Mouse (Mus musculus) forebrain, embryonic 16.5 days (tissue): ENCODE data around the gene Psmb1. TPM values are rescaled to one million over a fixed set of nuclear protein-coding genes. Genes with fewer than 3 reads are reported as not detected.
A peak's percentile ranks its signal among the peaks of the same experiment; 100 is the strongest.

ENCODE experiments used
- ATAC-seq: fragments of 200-750 bp; cut with Nextera tagmentation; 2 replicates; pipeline ENCODE4 v1.8.0; 2017; ENCODE audit warnings: mild to moderate bottlenecking, moderate library complexity
- H3K27ac ChIP-seq: fragments of 300-500 bp; sonication (generic); 2 replicates; pipeline ENCODE4 v1.5.1; 2014; ENCODE audit warnings: low read length, control low read depth
- H3K27me3 ChIP-seq: fragments of 300-500 bp; sonication (generic); replicated peaks from 2 replicates; pipeline ENCODE4 v1.6.1; 2014; ENCODE audit warnings: low read length; ENCODE audit not compliant: control insufficient read depth, insufficient read depth
- H3K36me3 ChIP-seq: fragments of 300-500 bp; sonication (generic); 2 replicates; pipeline ENCODE4 v1.6.1; 2014; ENCODE audit not compliant: control insufficient read depth, insufficient read depth
- H3K4me1 ChIP-seq: fragments of 300-500 bp; sonication (generic); replicated peaks from 2 replicates; pipeline ENCODE4 v1.6.1; 2014; ENCODE audit warnings: low read length; ENCODE audit not compliant: control insufficient read depth, insufficient read depth
- H3K4me2 ChIP-seq: fragments of 300-500 bp; sonication (generic); 2 replicates; pipeline ENCODE4 v1.6.1; 2014; ENCODE audit warnings: mild to moderate bottlenecking, low read length, control low read depth
- H3K4me3 ChIP-seq: fragments of 300-500 bp; sonication (generic); replicated peaks from 2 replicates; pipeline ENCODE4 v1.5.1; 2014; ENCODE audit warnings: mild to moderate bottlenecking, low read length, control low read depth
- H3K9ac ChIP-seq: fragments of 300-500 bp; sonication (generic); replicated peaks from 2 replicates; pipeline ENCODE4 v1.6.1; 2014; ENCODE audit warnings: low read depth, low read length, control low read depth
- H3K9me3 ChIP-seq: fragments of 300-500 bp; sonication (generic); 2 replicates; pipeline ENCODE4 v1.6.1; 2016; ENCODE audit warnings: low read length; ENCODE audit not compliant: control insufficient read depth
- WGBS: fragments of 180-500 bp; shearing (Covaris S2); extraction: QIAGEN DNeasy Blood & Tissue Kit; methylation state at CpG from one replicate; pipeline ENCODE4 v1.1.7; 2014; 5-methylcytosine and 5-hydroxymethylcytosine counted together
- polyA plus RNA-seq: library from polyadenylated mRNA; unstranded; fragments of >200 nt; fragmentation: Nextera tagmentation; extraction: Ambion mirVana; gene quantifications from 2 replicates; pipeline ENCODE4 v1.2.1, GENCODE M21; 2015

Gene Psmb1
- polyA plus RNA-seq, 1 experiment from 2014 or later: 231 TPM

- H3K9me3 ChIP-seq: no peaks in the 10 kb centered on the region
- no peaks in the 10 kb centered on the region for H3K27me3 ChIP-seq
- no peak overlapping the region for H3K4me2 ChIP-seq
- no peak overlapping the region for H3K4me3 ChIP-seq
- no peak overlapping the region for H3K27ac ChIP-seq
- H3K4me1 ChIP-seq: peaks cover 11% of the 10 kb centered on the region
- H3K9ac ChIP-seq: no peak overlapping the region
- 77% methylated on average over 3 of the region's 3 CpGs for WGBS
- H3K36me3 ChIP-seq: no peaks in the 10 kb centered on the region
- no peak for ATAC-seq
Measured at GRCm38 (mm10) chr17:15445421-15445820, 54.1 kb downstream of the Psmb1 start.

GRCm38 (mm10) chr17:15440463-15441121, 59.0 kb downstream of the Psmb1 start:
- peak; percentile 93 for ATAC-seq

GRCm38 (mm10) chr17:15440067-15440462, 59.5 kb downstream of the Psmb1 start:
- ATAC-seq: no peak
- 57% methylated on average over 8 of the region's 8 CpGs for whole genome bisulfite sequencing
- H3K4me2 ChIP-seq: no peak overlapping the region; the same call in 1 of the 2 replicates

More at GRCm38 (mm10) chr17:15440463-15441121, 59.0 kb downstream of the Psmb1 start:
- Histone ChIP-seq H3K27me3 (no peaks in the 10 kb centered on the region), H3K9me3 (no peaks in the 10 kb centered on the region), H3K4me1 (peaks cover 18% of the 10 kb centered on the region), H3K36me3 (no peaks in the 10 kb centered on the region), H3K27ac (peak overlapping the region; percentile 44; the same call in 1 of the 2 replicates), H3K4me2 (peak overlapping the region; percentile 36), H3K4me3 (no peak overlapping the region), H3K9ac (peak overlapping the region; percentile 22; the same call in 1 of the 2 replicates)
- 5% methylated on average over 9 of the region's 11 CpGs for WGBS

GRCm38 (mm10) chr17:15434748-15435147, 64.8 kb downstream of the Psmb1 start:
- H3K27me3 ChIP-seq: no peaks in the 10 kb centered on the region
- no peak overlapping the region for H3K4me2 ChIP-seq
- H3K4me3 ChIP-seq: no peak overlapping the region
- H3K9me3 ChIP-seq: no peaks in the 10 kb centered on the region
- no peak overlapping the region for H3K27ac ChIP-seq
- no peaks in the 10 kb centered on the region; the same call in 1 of the 2 replicates for H3K4me1 ChIP-seq
- H3K9ac ChIP-seq: no peak overlapping the region
- 87% methylated on average over 3 of the region's 3 CpGs for WGBS
- ATAC-seq: no peak
- H3K36me3 ChIP-seq: peaks cover 14% of the 10 kb centered on the region

More at GRCm38 (mm10) chr17:15440067-15440462, 59.5 kb downstream of the Psmb1 start:
- Histone ChIP-seq H3K36me3 (no peaks in the 10 kb centered on the region), H3K9me3 (no peaks in the 10 kb centered on the region), H3K27ac (peak overlapping the region; percentile 44; the same call in 1 of the 2 replicates), H3K4me3 (no peak overlapping the region), H3K27me3 (no peaks in the 10 kb centered on the region), H3K9ac (0 out of 2 replicates have a peak overlapping the region, but pooled peaks have one; percentile 22), H3K4me1 (peaks cover 18% of the 10 kb centered on the region)

- no peaks in the 10 kb centered on the region for H3K27me3 ChIP-seq
- no peak for ATAC-seq
- H3K9me3 ChIP-seq: no peaks in the 10 kb centered on the region
- WGBS: 78% methylated on average over 3 of the region's 3 CpGs
- no peak overlapping the region for H3K4me2 ChIP-seq
- H3K36me3 ChIP-seq: peaks cover 23% of the 10 kb centered on the region
- H3K27ac ChIP-seq: no peak overlapping the region
- no peak overlapping the region for H3K9ac ChIP-seq
- no peak overlapping the region for H3K4me3 ChIP-seq
- no peaks in the 10 kb centered on the region for H3K4me1 ChIP-seq
Measured at GRCm38 (mm10) chr17:15432036-15432435, 67.5 kb downstream of the Psmb1 start.

GRCm38 (mm10) chr17:15431551-15431950, 68.0 kb downstream of the Psmb1 start:
- H3K9me3 ChIP-seq: no peaks in the 10 kb centered on the region
- H3K4me2 ChIP-seq: no peak overlapping the region
- H3K36me3 ChIP-seq: peaks cover 24% of the 10 kb centered on the region
- H3K4me3 ChIP-seq: no peak overlapping the region
- 91% methylated on average over 4 of the region's 4 CpGs for WGBS
- H3K4me1 ChIP-seq: no peaks in the 10 kb centered on the region
- ATAC-seq: no peak
- no peak overlapping the region for H3K9ac ChIP-seq
- no peak overlapping the region for H3K27ac ChIP-seq
- H3K27me3 ChIP-seq: no peaks in the 10 kb centered on the region

GRCm38 (mm10) chr17:15431021-15431514, 68.5 kb downstream of the Psmb1 start:
- Histone ChIP-seq H3K9me3 (no peaks in the 10 kb centered on the region), H3K4me2 (no peak overlapping the region), H3K4me3 (no peak overlapping the region), H3K9ac (no peak overlapping the region), H3K36me3 (peaks cover 27% of the 10 kb centered on the region), H3K27ac (no peak overlapping the region), H3K27me3 (no peaks in the 10 kb centered on the region), H3K4me1 (no peaks in the 10 kb centered on the region)
- WGBS: 56% methylated on average over 5 of the region's 5 CpGs
- peak; percentile 76 for ATAC-seq

GRCm38 (mm10) chr17:15429937-15430336, 69.6 kb downstream of the Psmb1 start:
- H3K4me3 ChIP-seq: no peak overlapping the region
- H3K27me3 ChIP-seq: no peaks in the 10 kb centered on the region
- no peaks in the 10 kb centered on the region for H3K4me1 ChIP-seq
- no peaks in the 10 kb centered on the region for H3K9me3 ChIP-seq
- H3K4me2 ChIP-seq: no peak overlapping the region
- H3K9ac ChIP-seq: no peak overlapping the region
- WGBS: 53% methylated on average over 1 of the region's 1 CpGs
- H3K27ac ChIP-seq: no peak overlapping the region
- peaks cover 34% of the 10 kb centered on the region for H3K36me3 ChIP-seq
- no peak for ATAC-seq

GRCm38 (mm10) chr17:15429451-15429850, 70.1 kb downstream of the Psmb1 start:
- Histone ChIP-seq H3K36me3 (peaks cover 34% of the 10 kb centered on the region), H3K9ac (no peak overlapping the region), H3K4me3 (no peak overlapping the region), H3K27ac (no peak overlapping the region), H3K9me3 (no peaks in the 10 kb centered on the region), H3K4me1 (no peaks in the 10 kb centered on the region), H3K4me2 (no peak overlapping the region), H3K27me3 (no peaks in the 10 kb centered on the region)
- WGBS: 74% methylated on average over 6 of the region's 6 CpGs
- no peak for ATAC-seq
